Comparison of ENCODE assay signal across 8 mouse cellular contexts in the genomic region with DNA sequence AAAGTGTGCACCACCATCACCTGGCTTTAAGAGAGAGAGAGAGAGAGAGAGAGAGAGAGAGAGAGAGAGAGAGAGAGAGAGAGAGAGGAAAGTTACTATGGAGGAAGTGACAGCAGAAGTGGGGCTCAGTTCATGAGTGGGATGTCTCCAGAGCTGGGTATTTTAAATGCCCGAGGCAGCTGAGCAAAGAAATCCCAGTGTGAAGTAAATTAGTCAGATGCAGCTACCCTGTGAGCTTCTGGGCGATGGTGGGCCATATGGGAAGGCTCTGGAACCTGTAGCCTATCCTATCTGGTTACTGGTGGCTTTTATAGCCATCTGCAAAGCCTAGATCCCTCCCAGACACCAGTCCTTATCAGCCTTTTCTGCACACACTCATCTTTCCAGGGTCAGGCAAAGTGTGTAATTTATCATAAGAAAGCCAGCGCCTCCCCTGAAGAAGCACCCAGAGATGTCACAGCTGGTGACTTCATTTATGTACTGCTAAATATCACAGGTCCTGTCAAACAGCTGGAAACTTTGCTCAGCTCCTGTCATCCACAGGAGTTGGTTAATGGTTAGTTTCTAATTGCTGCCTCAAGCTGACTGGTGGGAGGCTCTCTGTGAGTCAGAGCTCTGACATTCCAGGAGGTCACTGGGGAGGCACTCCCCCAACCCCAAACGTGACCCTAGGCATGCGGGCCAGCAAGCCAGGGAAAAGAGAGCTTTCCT.
DNase-seq lines count a peak whose midpoint lies in the region; ATAC-seq and TF ChIP-seq lines count a peak whose summit lies in the region.

No protein-coding gene starts in this region.

- no peaks in the 10 kb centered on the region for H3K9me3 ChIP-seq in heart, embryonic 15.5 days (replicated peaks)

- no peaks in the 10 kb centered on the region for H3K79me2 ChIP-seq in liver, adult 2 months (ENCODE audit: control insufficient read depth, insufficient read depth, low read length)

- ATAC-seq in heart, embryonic 15.5 days (replicated peaks; ENCODE audit: insufficient number of reproducible peaks, insufficient read depth, low FRiP score, low read depth), result 0 out of 2 replicates have a peak, but pooled peaks have one; percentile 33

- peak overlapping the region; percentile 61 for H3K27ac ChIP-seq in heart, embryonic 15.5 days
- H3K27ac ChIP-seq in liver, adult 2 months (replicated peaks; ENCODE audit: insufficient read depth, low read depth, low read length), result peak overlapping the region; percentile 62
- no peak overlapping the region for H3K27ac ChIP-seq in thymus, adult 2 months (ENCODE audit: control insufficient read depth, insufficient read depth, low read length)

- TF ChIP-seq POLR2A in liver, adult 2 months (IDR thresholded peaks at IDR 0.05; ENCODE audit: extremely low read depth, insufficient read depth, low read length), result no peak
- TF ChIP-seq POLR2A in thymus, adult 2 months (IDR thresholded peaks at IDR 0.05; ENCODE audit: control insufficient read depth, extremely low read depth, insufficient read depth, low read length, poor library complexity), result no peak

- H3K4me3 ChIP-seq in heart, embryonic 15.5 days, result no peak overlapping the region
- no peak overlapping the region for H3K4me3 ChIP-seq in liver, adult 2 months (ENCODE audit: insufficient read depth, low read depth, low read length)
- no peak overlapping the region for H3K4me3 ChIP-seq in thymus, adult 2 months (ENCODE audit: control insufficient read depth, insufficient read depth, low read length)

- no peak overlapping the region for H3K4me2 ChIP-seq in heart, embryonic 15.5 days

- peak; percentile 88 for DNase-seq in Muller cell, postnatal 12 days (ENCODE audit: inconsistent ontology term)
- DNase-seq in embryo, embryonic 11 days, result peak; percentile 45
- peak; percentile 72 for DNase-seq in liver, adult 2 months (ENCODE audit: extremely low read depth, low read depth, low spot score)
- peak; percentile 45 for DNase-seq in ovary, postnatal 36 days (ENCODE audit: low spot score)
- DNase-seq in thymus, postnatal 10 days (ENCODE audit: low spot score in 2 of 2), result no peak
- no peak for DNase-seq in cerebellum, postnatal 14 days
- no peak for DNase-seq in thymus, adult 2 months

- no peaks in the 10 kb centered on the region for H3K27me3 ChIP-seq in heart, embryonic 15.5 days
- H3K27me3 ChIP-seq in liver, adult 2 months (ENCODE audit: control insufficient read depth, insufficient read depth, low read length), result no peaks in the 10 kb centered on the region
- H3K27me3 ChIP-seq in thymus, adult 2 months (ENCODE audit: control insufficient read depth, insufficient read depth, low read length), result no peaks in the 10 kb centered on the region

- H3K36me3 ChIP-seq in heart, embryonic 15.5 days, result no peaks in the 10 kb centered on the region
- no peaks in the 10 kb centered on the region for H3K36me3 ChIP-seq in liver, adult 2 months (ENCODE audit: control insufficient read depth, insufficient read depth, low read length)
- H3K36me3 ChIP-seq in thymus, adult 2 months (ENCODE audit: control insufficient read depth, insufficient read depth, low read length), result no peaks in the 10 kb centered on the region

- peaks cover 17% of the 10 kb centered on the region for H3K4me1 ChIP-seq in heart, embryonic 15.5 days (replicated peaks)
- H3K4me1 ChIP-seq in liver, adult 2 months (ENCODE audit: control insufficient read depth, insufficient read depth, low read length), result peaks cover 11% of the 10 kb centered on the region
- peaks cover 6% of the 10 kb centered on the region; the same call in 1 of the 2 replicates for H3K4me1 ChIP-seq in thymus, adult 2 months (replicated peaks; ENCODE audit: control insufficient read depth, insufficient read depth, low read length)

- no peak overlapping the region for H3K9ac ChIP-seq in heart, embryonic 15.5 days
- no peak overlapping the region for H3K9ac ChIP-seq in liver, adult 2 months (ENCODE audit: low read depth, low read length)

- no peak for TF ChIP-seq CTCF in liver, adult 2 months (IDR thresholded peaks at IDR 0.05; ENCODE audit: low read depth, low read length)
- TF ChIP-seq CTCF in thymus, adult 2 months (IDR thresholded peaks at IDR 0.05; ENCODE audit: borderline replicate concordance, control insufficient read depth, extremely low read depth, insufficient read depth, low read length, poor library complexity), result no peak

- WGBS in heart, embryonic 15.5 days, result 19% methylated on average over 5 of the region's 5 CpGs
- WGBS in liver, adult 2 months, result 30% methylated on average over 5 of the region's 5 CpGs
- 76% methylated on average over 5 of the region's 5 CpGs for WGBS in thymus, adult 2 months

Comparison
In these comparisons a context has a peak if more than half of its experiments do, and no peak if none do; other contexts are left out.
1. DNase-seq: peak in Muller cell, postnatal 12 days (single experiment), embryo, embryonic 11 days (single experiment), liver, adult 2 months (single experiment) and ovary, postnatal 36 days (single experiment); none in thymus, postnatal 10 days (0 of 2), cerebellum, postnatal 14 days (0 of 2) and thymus, adult 2 months (single experiment).